Comparison of ENCODE assay signal across 8 mouse cellular contexts in the genomic region with DNA sequence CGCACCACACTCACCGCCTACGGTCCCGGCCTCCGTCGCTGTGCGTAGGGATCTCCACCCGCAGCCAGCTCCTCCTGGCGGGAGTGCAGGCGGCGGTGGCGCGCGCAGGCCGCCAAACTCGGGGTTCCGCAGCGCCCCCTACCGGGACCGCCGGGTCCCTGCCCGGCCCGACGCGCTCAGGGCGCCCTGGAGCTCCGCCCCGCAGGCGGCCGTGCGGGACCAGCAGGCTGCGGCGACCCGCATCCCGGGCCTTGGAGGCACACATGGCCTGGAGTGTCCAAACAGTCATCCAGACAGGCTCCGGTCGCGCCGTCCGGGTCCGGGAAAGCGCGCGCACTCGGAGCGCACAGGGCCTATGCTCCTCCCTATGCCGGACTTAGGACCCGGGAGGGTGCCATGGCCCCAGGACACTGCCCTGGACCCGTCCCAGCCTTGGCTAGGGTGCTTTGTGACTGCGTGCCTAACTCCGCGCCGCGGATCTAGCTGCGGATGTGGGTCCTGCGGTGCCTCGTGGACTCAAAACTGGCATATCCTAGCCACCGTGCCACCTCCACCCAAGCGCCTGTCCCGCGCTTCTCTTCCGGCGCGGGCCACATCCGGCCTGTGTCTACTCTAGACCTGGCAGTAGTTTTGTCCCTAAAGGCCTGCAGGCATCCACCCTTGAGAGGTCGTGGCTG. TPM values are rescaled to one million over a fixed set of nuclear protein-coding genes. Genes with fewer than 3 reads are reported as not detected.
A peak's percentile ranks its signal among the peaks of the same experiment; 100 is the strongest.
DNase-seq lines count a peak whose midpoint lies in the region; ATAC-seq and TF ChIP-seq lines count a peak whose summit lies in the region.

No protein-coding gene starts in this region.

- H3K36me3 ChIP-seq in embryonic facial prominence, embryonic 12.5 days = no peaks in the 10 kb centered on the region
- no peaks in the 10 kb centered on the region for H3K36me3 ChIP-seq in limb, embryonic 15.5 days
- no peaks in the 10 kb centered on the region for H3K36me3 ChIP-seq in midbrain, postnatal 0 days (ENCODE audit: insufficient read depth, low read length)

- DNase-seq in layer of hippocampus, adult 11-12 months (ENCODE audit: low spot score) = peak; percentile 82
- no peak for DNase-seq in layer of hippocampus, adult 9-10 months (ENCODE audit: low spot score)
- DNase-seq in heart, adult 8-10 months (ENCODE audit: low spot score) = peak; percentile 61
- DNase-seq in kidney, adult 8-10 months = peak; percentile 70 to 77
- peak; percentile 80 for DNase-seq in midbrain, postnatal 0 days (ENCODE audit: low spot score)
- DNase-seq in spleen, postnatal 10 days (ENCODE audit: low spot score in 2 of 2) = peak; percentile 74 to 87

- H3K4me1 ChIP-seq in embryonic facial prominence, embryonic 12.5 days = peaks cover 17% of the 10 kb centered on the region; the same call in 1 of the 2 replicates
- H3K4me1 ChIP-seq in limb, embryonic 15.5 days = peaks cover 17% of the 10 kb centered on the region
- H3K4me1 ChIP-seq in midbrain, postnatal 0 days (ENCODE audit: insufficient read depth, low read length) = no peaks in the 10 kb centered on the region; the same call in 1 of the 2 replicates

- peak overlapping the region; percentile 74 for H3K9ac ChIP-seq in embryonic facial prominence, embryonic 12.5 days
- peak overlapping the region; percentile 76 for H3K9ac ChIP-seq in limb, embryonic 15.5 days
- H3K9ac ChIP-seq in midbrain, postnatal 0 days (replicated peaks; ENCODE audit: low read length, poor library complexity, severe bottlenecking) = peak overlapping the region; percentile 81

- peak; percentile 77 for TF ChIP-seq CTCF in midbrain, postnatal 0 days (IDR thresholded peaks at IDR 0.05)

- H3K4me3 ChIP-seq in embryonic facial prominence, embryonic 12.5 days = peak overlapping the region; percentile 61
- peak overlapping the region; percentile 68 for H3K4me3 ChIP-seq in limb, embryonic 15.5 days
- peak overlapping the region; percentile 71 for H3K4me3 ChIP-seq in midbrain, postnatal 0 days (ENCODE audit: low read depth, low read length)

- H3K27ac ChIP-seq in embryonic facial prominence, embryonic 12.5 days = no peak overlapping the region
- H3K27ac ChIP-seq in limb, embryonic 15.5 days = no peak overlapping the region
- peak overlapping the region; percentile 40 for H3K27ac ChIP-seq in midbrain, postnatal 0 days (ENCODE audit: low read depth, low read length)

- peaks cover 9% of the 10 kb centered on the region for H3K27me3 ChIP-seq in embryonic facial prominence, embryonic 12.5 days
- H3K27me3 ChIP-seq in limb, embryonic 15.5 days = peaks cover 12% of the 10 kb centered on the region; the same call in 1 of the 2 replicates
- no peaks in the 10 kb centered on the region for H3K27me3 ChIP-seq in midbrain, postnatal 0 days (ENCODE audit: insufficient read depth, low read length)

- H3K9me3 ChIP-seq in embryonic facial prominence, embryonic 12.5 days = no peaks in the 10 kb centered on the region
- H3K9me3 ChIP-seq in limb, embryonic 15.5 days = no peaks in the 10 kb centered on the region
- H3K9me3 ChIP-seq in midbrain, postnatal 0 days (ENCODE audit: low read length) = no peaks in the 10 kb centered on the region

- ATAC-seq in embryonic facial prominence, embryonic 12.5 days (ENCODE audit: insufficient number of reproducible peaks, insufficient read depth, low FRiP score, low TSS enrichment) = peak; percentile 76
- ATAC-seq in limb, embryonic 15.5 days (ENCODE audit: insufficient number of reproducible peaks, low FRiP score, low TSS enrichment, low read depth) = peak; percentile 73
- ATAC-seq in midbrain, postnatal 0 days (ENCODE audit: low FRiP score) = peak; percentile 89

- WGBS in embryonic facial prominence, embryonic 12.5 days = under 1% methylated on average over 66 of the region's 66 CpGs
- under 1% methylated on average over 66 of the region's 66 CpGs for WGBS in limb, embryonic 15.5 days
- 2% methylated on average over 50 of the region's 66 CpGs for WGBS in midbrain, postnatal 0 days

- H3K4me2 ChIP-seq in embryonic facial prominence, embryonic 12.5 days (replicated peaks) = peak overlapping the region; percentile 95
- H3K4me2 ChIP-seq in limb, embryonic 15.5 days = peak overlapping the region; percentile 93
- H3K4me2 ChIP-seq in midbrain, postnatal 0 days (ENCODE audit: low read depth, low read length, poor library complexity, severe bottlenecking) = peak overlapping the region; percentile 90

RNA-seq across cellular contexts. Expression of gene Pxylp1, which starts 3.0 kb away (rescaled TPM):
- 25.4 and 25.6 TPM in 2 replicates for polyA plus RNA-seq in embryonic facial prominence, embryonic 12.5 days (2016; fragmentation: Nextera tagmentation; extraction: Ambion mirVana)
- total RNA-seq in heart, adult 8-10 months (2022) = 10 to 100 TPM; 12.3 to 22.6 (median 17.7) TPM
- 26.4 and 27.9 TPM in 2 replicates for polyA plus RNA-seq in limb, embryonic 15.5 days (2015; fragmentation: Nextera tagmentation; extraction: Ambion mirVana)
- 27.0 and 42.3 TPM in 2 replicates for total RNA-seq in midbrain, postnatal 0 days (2014; rRNA removed)
- polyA plus RNA-seq in midbrain, postnatal 0 days (2015; fragmentation: Nextera tagmentation; extraction: Ambion mirVana) = 23.5 and 24.6 TPM in 2 replicates
